Mouse (Mus musculus) hindbrain, embryonic 15.5 days (tissue): ENCODE measurements around the gene Rnase11. TPM values are rescaled to one million over a fixed set of nuclear protein-coding genes. Genes with fewer than 3 reads are reported as not detected.

ENCODE experiments used
- ATAC-seq: fragments of 200-750 bp; cut with Nextera tagmentation; 2 replicates; pipeline ENCODE4 v1.8.0; 2017; ENCODE audit warnings: low read depth, moderate number of reproducible peaks, moderate TSS enrichment; ENCODE audit not compliant: low FRiP score
- H3K27ac ChIP-seq: fragments of 300-500 bp; sonication (generic); replicated peaks from 2 replicates; pipeline ENCODE4 v1.5.1; 2015; ENCODE audit warnings: mild to moderate bottlenecking, inconsistent platforms
- H3K27me3 ChIP-seq: fragments of 300-500 bp; sonication (generic); 2 replicates; pipeline ENCODE4 v1.6.1; 2015; ENCODE audit warnings: control low read depth, inconsistent platforms
- H3K36me3 ChIP-seq: fragments of 300-500 bp; sonication (generic); 2 replicates; pipeline ENCODE4 v1.6.1; 2015; ENCODE audit warnings: control low read depth, inconsistent platforms
- H3K4me1 ChIP-seq: fragments of 300-500 bp; sonication (generic); replicated peaks from 2 replicates; pipeline ENCODE4 v1.6.1; 2015; ENCODE audit warnings: control low read depth, inconsistent platforms
- H3K4me2 ChIP-seq: fragments of 300-500 bp; sonication (generic); 2 replicates; pipeline ENCODE4 v1.6.1; 2015; ENCODE audit warnings: moderate library complexity, mild to moderate bottlenecking, inconsistent platforms
- H3K4me3 ChIP-seq: fragments of 300-500 bp; sonication (generic); 2 replicates; pipeline ENCODE4 v1.5.1; 2015; ENCODE audit warnings: mild to moderate bottlenecking, inconsistent platforms
- H3K9ac ChIP-seq: fragments of 300-500 bp; sonication (generic); 2 replicates; pipeline ENCODE4 v1.6.1; 2015; ENCODE audit warnings: inconsistent platforms
- H3K9me3 ChIP-seq: fragments of 300-500 bp; sonication (generic); 2 replicates; pipeline ENCODE4 v1.6.1; 2016; ENCODE audit warnings: control low read depth, inconsistent platforms
- WGBS: fragments of 180-500 bp; shearing (Covaris S2); methylation state at CpG from one replicate; pipeline ENCODE4 v1.1.7; 2015; 5-methylcytosine and 5-hydroxymethylcytosine counted together
- polyA plus RNA-seq: library from polyadenylated mRNA; unstranded; fragments of >200 nt; fragmentation: Nextera tagmentation; extraction: Ambion mirVana; gene quantifications from 2 replicates; pipeline ENCODE4 v1.2.1, GENCODE M21; 2015

The Rnase11 gene
- polyA plus RNA-seq, 1 experiment from 2014 or later: not detected

- H3K4me1 ChIP-seq: peaks cover 9% of the 10 kb centered on the region; the same call in 1 of the 2 replicates
- no peak overlapping the region for H3K9ac ChIP-seq
- H3K27me3 ChIP-seq: no peaks in the 10 kb centered on the region
- H3K4me2 ChIP-seq: no peak overlapping the region
- WGBS: 98% methylated on average over 2 of the region's 2 CpGs
- H3K27ac ChIP-seq: no peak overlapping the region
- H3K9me3 ChIP-seq: no peaks in the 10 kb centered on the region
- H3K36me3 ChIP-seq: no peaks in the 10 kb centered on the region
- H3K4me3 ChIP-seq: no peak overlapping the region
- ATAC-seq: no peak
Observed at GRCm38 (mm10) chr14:51069617-51070016, 19.7 kb upstream of the Rnase11 start.

- H3K9me3 ChIP-seq: no peaks in the 10 kb centered on the region
- 92% methylated on average over 5 of the region's 5 CpGs for WGBS
Observed at GRCm38 (mm10) chr14:51068956-51069355, 19.0 kb upstream of the Rnase11 start.

GRCm38 (mm10) chr14:51060761-51061160, 10.8 kb upstream of the Rnase11 start:
- Histone ChIP-seq H3K4me1 (no peaks in the 10 kb centered on the region; the same call in 1 of the 2 replicates), H3K4me3 (no peak overlapping the region), H3K9me3 (no peaks in the 10 kb centered on the region), H3K36me3 (no peaks in the 10 kb centered on the region), H3K27ac (no peak overlapping the region), H3K27me3 (no peaks in the 10 kb centered on the region), H3K9ac (no peak overlapping the region), H3K4me2 (no peak overlapping the region)
- 94% methylated on average over 5 of the region's 5 CpGs for WGBS
- no peak for ATAC-seq

More at GRCm38 (mm10) chr14:51068956-51069355, 19.0 kb upstream of the Rnase11 start:
- no peak for ATAC-seq
- Histone ChIP-seq H3K4me3 (no peak overlapping the region), H3K27me3 (no peaks in the 10 kb centered on the region), H3K36me3 (no peaks in the 10 kb centered on the region), H3K9ac (no peak overlapping the region), H3K27ac (no peak overlapping the region), H3K4me1 (peaks cover 9% of the 10 kb centered on the region; the same call in 1 of the 2 replicates), H3K4me2 (no peak overlapping the region)

GRCm38 (mm10) chr14:51057401-51057831, 7.5 kb upstream of the Rnase11 start, which contains the start of gene Rnase12:
TSS of gene Rnase12 (minus strand) at chr14:51057661.
- Histone ChIP-seq H3K27ac (no peak within 1 kb of the TSS), H3K9ac (no peak within 1 kb of the TSS), H3K9me3 (no peaks in the 10 kb centered on the region), H3K4me1 (no peaks in the 10 kb centered on the region; the same call in 1 of the 2 replicates), H3K4me3 (no peak within 1 kb of the TSS), H3K4me2 (no peak within 1 kb of the TSS), H3K36me3 (no peaks in the 10 kb centered on the region), H3K27me3 (no peaks in the 10 kb centered on the region)
- no peak for ATAC-seq
- WGBS: 75% methylated on average over 9 of the region's 9 CpGs

GRCm38 (mm10) chr14:51054243-51055237, 4.6 kb upstream of the Rnase11 start:
- Histone ChIP-seq H3K9ac (no peak overlapping the region), H3K27me3 (no peaks in the 10 kb centered on the region), H3K27ac (no peak overlapping the region), H3K4me3 (no peak overlapping the region), H3K9me3 (no peaks in the 10 kb centered on the region), H3K4me2 (no peak overlapping the region), H3K4me1 (no peaks in the 10 kb centered on the region), H3K36me3 (no peaks in the 10 kb centered on the region)
- 33% methylated on average over 13 of the region's 13 CpGs for WGBS
- ATAC-seq: no peak

- Histone ChIP-seq H3K36me3 (no peaks in the 10 kb centered on the region), H3K4me1 (no peaks in the 10 kb centered on the region), H3K27ac (no peak overlapping the region), H3K27me3 (no peaks in the 10 kb centered on the region), H3K4me2 (no peak overlapping the region), H3K9ac (no peak overlapping the region), H3K9me3 (no peaks in the 10 kb centered on the region), H3K4me3 (no peak overlapping the region)
- ATAC-seq: no peak
- 73% methylated on average over 5 of the region's 5 CpGs for WGBS
Observed at GRCm38 (mm10) chr14:51053176-51053575, 3.2 kb upstream of the Rnase11 start.

- Histone ChIP-seq H3K4me1 (no peaks in the 10 kb centered on the region), H3K4me2 (no peak overlapping the region), H3K4me3 (no peak overlapping the region), H3K9me3 (no peaks in the 10 kb centered on the region), H3K27ac (no peak overlapping the region), H3K9ac (no peak overlapping the region), H3K27me3 (no peaks in the 10 kb centered on the region), H3K36me3 (no peaks in the 10 kb centered on the region)
- 74% methylated on average over 5 of the region's 5 CpGs for WGBS
- no peak for ATAC-seq
Observed at GRCm38 (mm10) chr14:51051941-51052340, 2.0 kb upstream of the Rnase11 start.

- H3K36me3 ChIP-seq: no peaks in the 10 kb centered on the region
- no peak overlapping the region for H3K9ac ChIP-seq
- H3K27me3 ChIP-seq: no peaks in the 10 kb centered on the region
- H3K9me3 ChIP-seq: no peaks in the 10 kb centered on the region
- H3K27ac ChIP-seq: no peak overlapping the region
- no peaks in the 10 kb centered on the region for H3K4me1 ChIP-seq
- no peak for ATAC-seq
- no peak overlapping the region for H3K4me2 ChIP-seq
- H3K4me3 ChIP-seq: no peak overlapping the region
- WGBS: 78% methylated on average over 5 of the region's 5 CpGs
Observed at GRCm38 (mm10) chr14:51047846-51048245, 2.1 kb downstream of the Rnase11 start.

GRCm38 (mm10) chr14:51041769-51042168, 8.2 kb downstream of the Rnase11 start, which contains the start of gene Rnase9:
TSS of gene Rnase9 (minus strand) at chr14:51041869.
- H3K27ac ChIP-seq: no peak within 1 kb of the TSS
- H3K9me3 ChIP-seq: no peaks in the 10 kb centered on the region
- H3K4me3 ChIP-seq: no peak within 1 kb of the TSS
- H3K27me3 ChIP-seq: no peaks in the 10 kb centered on the region
- 61% methylated on average over 6 of the region's 6 CpGs for WGBS
- H3K36me3 ChIP-seq: no peaks in the 10 kb centered on the region
- no peak for ATAC-seq
- no peaks in the 10 kb centered on the region for H3K4me1 ChIP-seq
- no peak within 1 kb of the TSS for H3K9ac ChIP-seq
- no peak within 1 kb of the TSS for H3K4me2 ChIP-seq

- H3K9ac ChIP-seq: no peak overlapping the region
Observed at GRCm38 (mm10) chr14:51036214-51036613, 13.7 kb downstream of the Rnase11 start.

GRCm38 (mm10) chr14:51035206-51035605, 14.8 kb downstream of the Rnase11 start:
- Histone ChIP-seq H3K36me3 (no peaks in the 10 kb centered on the region), H3K9ac (no peak overlapping the region), H3K27ac (no peak overlapping the region), H3K4me3 (no peak overlapping the region), H3K9me3 (no peaks in the 10 kb centered on the region), H3K4me2 (no peak overlapping the region), H3K4me1 (no peaks in the 10 kb centered on the region), H3K27me3 (no peaks in the 10 kb centered on the region)
- no peak for ATAC-seq
- 70% methylated on average over 1 of the region's 1 CpGs for WGBS

More at GRCm38 (mm10) chr14:51036214-51036613, 13.7 kb downstream of the Rnase11 start:
- no peak for ATAC-seq
- Histone ChIP-seq H3K36me3 (no peaks in the 10 kb centered on the region), H3K4me3 (no peak overlapping the region), H3K9me3 (no peaks in the 10 kb centered on the region), H3K4me1 (no peaks in the 10 kb centered on the region), H3K4me2 (no peak overlapping the region), H3K27ac (no peak overlapping the region), H3K27me3 (no peaks in the 10 kb centered on the region)
- WGBS: 89% methylated on average over 4 of the region's 4 CpGs

GRCm38 (mm10) chr14:51027387-51028155, 22.4 kb downstream of the Rnase11 start:
- WGBS: 54% methylated on average over 3 of the region's 3 CpGs
- no peak overlapping the region for H3K4me3 ChIP-seq
- H3K9me3 ChIP-seq: no peaks in the 10 kb centered on the region

More at GRCm38 (mm10) chr14:51027387-51028155, 22.4 kb downstream of the Rnase11 start:
- H3K36me3 ChIP-seq: no peaks in the 10 kb centered on the region
- no peak overlapping the region for H3K27ac ChIP-seq
- no peaks in the 10 kb centered on the region for H3K4me1 ChIP-seq
- no peak for ATAC-seq
- no peaks in the 10 kb centered on the region for H3K27me3 ChIP-seq
- H3K4me2 ChIP-seq: no peak overlapping the region
- no peak overlapping the region for H3K9ac ChIP-seq
